Mouse (Mus musculus): Measurements from ENCODE around the gene A930018P22Rik. TPM values are rescaled to one million over a fixed set of nuclear protein-coding genes. Genes with fewer than 3 reads are reported as not detected.

Gene A930018P22Rik
- polyA plus RNA-seq, 1 experiment from 2014 or later = not detected

- 91% methylated on average over 2 of the region's 2 CpGs for WGBS
- H3K4me3 ChIP-seq (ENCODE audit: low read depth, low read length) = no peak overlapping the region
- peaks cover 14% of the 10 kb centered on the region for H3K36me3 ChIP-seq (ENCODE audit: control insufficient read depth, insufficient read depth, low read length)
- no peak overlapping the region for H3K27ac ChIP-seq (ENCODE audit: low read length)
- ATAC-seq = no peak
- no peak overlapping the region for H3K4me2 ChIP-seq (ENCODE audit: low read length)
- peaks cover 11% of the 10 kb centered on the region; the same call in 1 of the 2 replicates for H3K4me1 ChIP-seq (ENCODE audit: control insufficient read depth, insufficient read depth, low read length)
- H3K9me3 ChIP-seq (replicated peaks; ENCODE audit: control insufficient read depth, low read length, poor library complexity, severe bottlenecking) = no peaks in the 10 kb centered on the region
- H3K27me3 ChIP-seq (ENCODE audit: control insufficient read depth, insufficient read depth, low read depth, low read length) = no peaks in the 10 kb centered on the region
- H3K9ac ChIP-seq (ENCODE audit: low read depth, low read length) = no peak overlapping the region
Measured at GRCm38 (mm10) chr2:104165631-104166030, 43.1 kb downstream of the A930018P22Rik start.

GRCm38 (mm10) chr2:104167765-104168164 is 45.2 kb downstream of the A930018P22Rik start:
- Histone ChIP-seq H3K9me3 (replicated peaks; ENCODE audit: control insufficient read depth, low read length, poor library complexity, severe bottlenecking) (no peaks in the 10 kb centered on the region), H3K36me3 (ENCODE audit: control insufficient read depth, insufficient read depth, low read length) (peaks cover 11% of the 10 kb centered on the region), H3K4me3 (ENCODE audit: low read depth, low read length) (no peak overlapping the region), H3K9ac (ENCODE audit: low read depth, low read length) (no peak overlapping the region), H3K4me2 (ENCODE audit: low read length) (no peak overlapping the region), H3K27ac (ENCODE audit: low read length) (no peak overlapping the region), H3K27me3 (ENCODE audit: control insufficient read depth, insufficient read depth, low read depth, low read length) (no peaks in the 10 kb centered on the region), H3K4me1 (ENCODE audit: control insufficient read depth, insufficient read depth, low read length) (peaks cover 11% of the 10 kb centered on the region; the same call in 1 of the 2 replicates)
- ATAC-seq = peak; percentile 50
- 90% methylated on average over 23 of the region's 23 CpGs for WGBS

- H3K4me1 ChIP-seq (ENCODE audit: control insufficient read depth, insufficient read depth, low read length) = peaks cover 11% of the 10 kb centered on the region; the same call in 1 of the 2 replicates
- no peak overlapping the region for H3K4me3 ChIP-seq (ENCODE audit: low read depth, low read length)
- 0 out of 2 replicates have a peak overlapping the region, but pooled peaks have one; percentile 0 for H3K4me2 ChIP-seq (ENCODE audit: low read length)
- H3K27me3 ChIP-seq (ENCODE audit: control insufficient read depth, insufficient read depth, low read depth, low read length) = no peaks in the 10 kb centered on the region
- 29% methylated on average over 17 of the region's 17 CpGs for WGBS
- no peak overlapping the region for H3K9ac ChIP-seq (ENCODE audit: low read depth, low read length)
- peaks cover 8% of the 10 kb centered on the region for H3K36me3 ChIP-seq (ENCODE audit: control insufficient read depth, insufficient read depth, low read length)
- ATAC-seq = peak; percentile 82
- no peak overlapping the region for H3K27ac ChIP-seq (ENCODE audit: low read length)
- no peaks in the 10 kb centered on the region for H3K9me3 ChIP-seq (replicated peaks; ENCODE audit: control insufficient read depth, low read length, poor library complexity, severe bottlenecking)
Measured at GRCm38 (mm10) chr2:104168186-104168896, 45.8 kb downstream of the A930018P22Rik start.

- Histone ChIP-seq H3K9me3 (replicated peaks; ENCODE audit: control insufficient read depth, low read length, poor library complexity, severe bottlenecking) (no peaks in the 10 kb centered on the region), H3K27me3 (ENCODE audit: control insufficient read depth, insufficient read depth, low read depth, low read length) (no peaks in the 10 kb centered on the region), H3K9ac (ENCODE audit: low read depth, low read length) (no peak overlapping the region), H3K4me1 (ENCODE audit: control insufficient read depth, insufficient read depth, low read length) (peaks cover 17% of the 10 kb centered on the region), H3K4me3 (ENCODE audit: low read depth, low read length) (no peak overlapping the region), H3K36me3 (ENCODE audit: control insufficient read depth, insufficient read depth, low read length) (0 out of 2 replicates have a peak, but pooled peaks cover under 1% of the 10 kb centered on the region), H3K4me2 (ENCODE audit: low read length) (no peak overlapping the region), H3K27ac (ENCODE audit: low read length) (no peak overlapping the region)
- 76% methylated on average over 11 of the region's 11 CpGs for WGBS
- no peak for ATAC-seq
Measured at GRCm38 (mm10) chr2:104172695-104173348, 50.3 kb downstream of the A930018P22Rik start.

GRCm38 (mm10) chr2:104173431-104173830 is 50.9 kb downstream of the A930018P22Rik start:
- WGBS = 94% methylated on average over 3 of the region's 3 CpGs
- ATAC-seq = no peak

More at GRCm38 (mm10) chr2:104173431-104173830, 50.9 kb downstream of the A930018P22Rik start:
- Histone ChIP-seq H3K27ac (ENCODE audit: low read length) (no peak overlapping the region), H3K27me3 (ENCODE audit: control insufficient read depth, insufficient read depth, low read depth, low read length) (no peaks in the 10 kb centered on the region), H3K9me3 (replicated peaks; ENCODE audit: control insufficient read depth, low read length, poor library complexity, severe bottlenecking) (no peaks in the 10 kb centered on the region), H3K9ac (ENCODE audit: low read depth, low read length) (no peak overlapping the region), H3K4me2 (ENCODE audit: low read length) (no peak overlapping the region), H3K4me1 (ENCODE audit: control insufficient read depth, insufficient read depth, low read length) (peaks cover 11% of the 10 kb centered on the region), H3K36me3 (ENCODE audit: control insufficient read depth, insufficient read depth, low read length) (no peaks in the 10 kb centered on the region), H3K4me3 (ENCODE audit: low read depth, low read length) (no peak overlapping the region)

Other genes with a start within 250 kb of the A930018P22Rik start
- 25.5 and 29.0 TPM in 2 replicates for gene Lmo2, start 164.8 kb upstream of the A930018P22Rik start, polyA plus RNA-seq (2015; fragmentation: Nextera tagmentation; extraction: Ambion mirVana)
- gene Fbxo3, start 95.0 kb upstream of the A930018P22Rik start, polyA plus RNA-seq (2015; fragmentation: Nextera tagmentation; extraction: Ambion mirVana) = 84.0 and 86.3 TPM in 2 replicates
- 2.3 and 2.9 TPM in 2 replicates for gene 4931422A03Rik, start 94.4 kb upstream of the A930018P22Rik start, polyA plus RNA-seq (2015; fragmentation: Nextera tagmentation; extraction: Ambion mirVana)
- not detected in 2 replicates for gene Gm10912, start 56.9 kb upstream of the A930018P22Rik start, polyA plus RNA-seq (2015; fragmentation: Nextera tagmentation; extraction: Ambion mirVana)
- gene Gm10799, start 54.2 kb upstream of the A930018P22Rik start, polyA plus RNA-seq (2015; fragmentation: Nextera tagmentation; extraction: Ambion mirVana) = not detected in 2 replicates
- 1.4 and 2.8 TPM in 2 replicates for gene Cd59b, start 52.9 kb upstream of the A930018P22Rik start, polyA plus RNA-seq (2015; fragmentation: Nextera tagmentation; extraction: Ambion mirVana)
- 11.2 and 11.3 TPM in 2 replicates for gene Cd59a, start 27.0 kb upstream of the A930018P22Rik start, polyA plus RNA-seq (2015; fragmentation: Nextera tagmentation; extraction: Ambion mirVana)